Mouse (Mus musculus) kidney, postnatal 14 days (tissue): ENCODE measurements around the gene Art2b.
"Not testable (repeated sequence)": the region's sequence is repeated elsewhere in the genome, so short reads cannot be mapped to it uniquely, and the experiment has no call there.

Experiments used
- DNase-seq: peaks from one replicate; pipeline ENCODE4 v3.0.0; 2022; ENCODE audit warnings: mixed read lengths

The Art2b gene

GRCm38 (mm10) chr7:101585408-101585807, at the start of gene Art2b:
Gene Art2b, minus strand, starts transcription at chr7:101585600.
- DNase-seq: no peak

GRCm38 (mm10) chr7:101634513-101634912, 49.1 kb upstream of the Art2b start:
- DNase-seq: no peak

- no peak for DNase-seq
Measured at GRCm38 (mm10) chr7:101633629-101634177, 48.3 kb upstream of the Art2b start.

- no peak for DNase-seq
Measured at GRCm38 (mm10) chr7:101628481-101628880, 43.1 kb upstream of the Art2b start.

GRCm38 (mm10) chr7:101627166-101627565, 41.8 kb upstream of the Art2b start:
- DNase-seq: not testable (repeated sequence)

GRCm38 (mm10) chr7:101624283-101624682, 38.9 kb upstream of the Art2b start:
- DNase-seq: no peak

GRCm38 (mm10) chr7:101621861-101622260, 36.5 kb upstream of the Art2b start:
- DNase-seq: not testable (repeated sequence)

- peak; percentile 50 for DNase-seq
Measured at GRCm38 (mm10) chr7:101620373-101620772, 35.0 kb upstream of the Art2b start.

GRCm38 (mm10) chr7:101618273-101618672, 32.9 kb upstream of the Art2b start:
- DNase-seq: no peak

- no peak for DNase-seq
Measured at GRCm38 (mm10) chr7:101617438-101618165, 32.2 kb upstream of the Art2b start.

- DNase-seq: no peak
Measured at GRCm38 (mm10) chr7:101616136-101616835, 30.9 kb upstream of the Art2b start.

GRCm38 (mm10) chr7:101615406-101615805, 30.0 kb upstream of the Art2b start:
- no peak for DNase-seq

- not testable (repeated sequence) for DNase-seq
Measured at GRCm38 (mm10) chr7:101612786-101613527, 27.6 kb upstream of the Art2b start.

- DNase-seq: no peak
Measured at GRCm38 (mm10) chr7:101607845-101608244, 22.4 kb upstream of the Art2b start.

GRCm38 (mm10) chr7:101600406-101600805, 15.0 kb upstream of the Art2b start:
- no peak for DNase-seq

- no peak for DNase-seq
Measured at GRCm38 (mm10) chr7:101598482-101598881, 13.1 kb upstream of the Art2b start.

GRCm38 (mm10) chr7:101594969-101595368, 9.6 kb upstream of the Art2b start:
- no peak for DNase-seq

- DNase-seq: not testable (repeated sequence)
Measured at GRCm38 (mm10) chr7:101584271-101584670, 1.1 kb downstream of the Art2b start.

- no peak for DNase-seq
Measured at GRCm38 (mm10) chr7:101582012-101582411, 3.4 kb downstream of the Art2b start.

- not testable (repeated sequence) for DNase-seq
Measured at GRCm38 (mm10) chr7:101580863-101581262, 4.5 kb downstream of the Art2b start.

- DNase-seq: no peak
Measured at GRCm38 (mm10) chr7:101574413-101574812, 11.0 kb downstream of the Art2b start.

- not testable (repeated sequence) for DNase-seq
Measured at GRCm38 (mm10) chr7:101573636-101574035, 11.8 kb downstream of the Art2b start.

GRCm38 (mm10) chr7:101564086-101564485, 21.3 kb downstream of the Art2b start:
- DNase-seq: no peak
